Mouse (Mus musculus): Measurements from ENCODE around the gene Slc10a1. TPM values are rescaled to one million over a fixed set of nuclear protein-coding genes. Genes with fewer than 3 reads are reported as not detected.

The Slc10a1 gene
- total and polyA plus RNA-seq, 2 experiments from 2014 or later = 0.11 TPM; not detected in 1

- Histone ChIP-seq H3K4me3 (ENCODE audit: low read length) (no peak overlapping the region), H3K27ac (no peak overlapping the region), H3K27me3 (ENCODE audit: insufficient read depth, low read length) (no peaks in the 10 kb centered on the region), H3K4me1 (ENCODE audit: insufficient read depth, low read length) (no peaks in the 10 kb centered on the region), H3K4me2 (ENCODE audit: low read depth, low read length) (no peak overlapping the region), H3K9me3 (ENCODE audit: low read length) (no peaks in the 10 kb centered on the region), H3K9ac (replicated peaks; ENCODE audit: low read length) (no peak overlapping the region), H3K36me3 (ENCODE audit: insufficient read depth, low read length) (no peaks in the 10 kb centered on the region)
- no peak for TF ChIP-seq CTCF (IDR thresholded peaks at IDR 0.05; ENCODE audit: low read depth)
- no peak for ATAC-seq
- DNase-seq (ENCODE audit: low spot score) = no peak
- WGBS = 76% methylated on average over 3 of the region's 3 CpGs
Measured at GRCm38 (mm10) chr12:80928881-80929280, 39.6 kb downstream of the Slc10a1 start.

- Histone ChIP-seq H3K4me2 (ENCODE audit: low read depth, low read length) (no peak overlapping the region), H3K9ac (replicated peaks; ENCODE audit: low read length) (no peak overlapping the region), H3K27ac (no peak overlapping the region), H3K36me3 (ENCODE audit: insufficient read depth, low read length) (no peaks in the 10 kb centered on the region), H3K27me3 (ENCODE audit: insufficient read depth, low read length) (no peaks in the 10 kb centered on the region), H3K9me3 (ENCODE audit: low read length) (no peaks in the 10 kb centered on the region), H3K4me3 (ENCODE audit: low read length) (no peak overlapping the region), H3K4me1 (ENCODE audit: insufficient read depth, low read length) (no peaks in the 10 kb centered on the region)
- 96% methylated on average over 1 of the region's 1 CpGs for WGBS
- no peak for TF ChIP-seq CTCF (IDR thresholded peaks at IDR 0.05; ENCODE audit: low read depth)
- DNase-seq (ENCODE audit: low spot score) (no peak), ATAC-seq (no peak)
Measured at GRCm38 (mm10) chr12:80927518-80927917, 41.0 kb downstream of the Slc10a1 start.

- no peak for TF ChIP-seq CTCF (IDR thresholded peaks at IDR 0.05; ENCODE audit: low read depth)
- H3K4me3 ChIP-seq (ENCODE audit: low read length) = no peak overlapping the region
- WGBS = 74% methylated on average over 4 of the region's 4 CpGs
Measured at GRCm38 (mm10) chr12:80926550-80926949, 42.0 kb downstream of the Slc10a1 start.

GRCm38 (mm10) chr12:80925919-80926318 lies 42.6 kb downstream of the Slc10a1 start:
- ATAC-seq (no peak), DNase-seq (ENCODE audit: low spot score) (no peak)
- no peaks in the 10 kb centered on the region for H3K4me1 ChIP-seq (ENCODE audit: insufficient read depth, low read length)
- WGBS = 23% methylated on average over 7 of the region's 7 CpGs
- no peaks in the 10 kb centered on the region for H3K9me3 ChIP-seq (ENCODE audit: low read length)
- H3K27ac ChIP-seq = no peak overlapping the region
- H3K27me3 ChIP-seq (ENCODE audit: insufficient read depth, low read length) = no peaks in the 10 kb centered on the region
- H3K36me3 ChIP-seq (ENCODE audit: insufficient read depth, low read length) = no peaks in the 10 kb centered on the region
- TF ChIP-seq CTCF (IDR thresholded peaks at IDR 0.05; ENCODE audit: low read depth) = no peak
- no peak overlapping the region for H3K4me3 ChIP-seq (ENCODE audit: low read length)
- no peak overlapping the region for H3K4me2 ChIP-seq (ENCODE audit: low read depth, low read length)
- H3K9ac ChIP-seq (replicated peaks; ENCODE audit: low read length) = no peak overlapping the region

More at GRCm38 (mm10) chr12:80926550-80926949, 42.0 kb downstream of the Slc10a1 start:
- no peak overlapping the region for H3K4me2 ChIP-seq (ENCODE audit: low read depth, low read length)
- no peaks in the 10 kb centered on the region for H3K27me3 ChIP-seq (ENCODE audit: insufficient read depth, low read length)
- no peak overlapping the region for H3K9ac ChIP-seq (replicated peaks; ENCODE audit: low read length)
- H3K36me3 ChIP-seq (ENCODE audit: insufficient read depth, low read length) = no peaks in the 10 kb centered on the region
- DNase-seq (ENCODE audit: low spot score) (no peak), ATAC-seq (no peak)
- H3K9me3 ChIP-seq (ENCODE audit: low read length) = no peaks in the 10 kb centered on the region
- no peak overlapping the region for H3K27ac ChIP-seq
- no peaks in the 10 kb centered on the region for H3K4me1 ChIP-seq (ENCODE audit: insufficient read depth, low read length)

GRCm38 (mm10) chr12:80924205-80924604 lies 44.3 kb downstream of the Slc10a1 start:
- no peak for TF ChIP-seq CTCF (IDR thresholded peaks at IDR 0.05; ENCODE audit: low read depth)
- WGBS = 48% methylated on average over 3 of the region's 3 CpGs
- Histone ChIP-seq H3K9me3 (ENCODE audit: low read length) (no peaks in the 10 kb centered on the region), H3K9ac (replicated peaks; ENCODE audit: low read length) (no peak overlapping the region), H3K27ac (no peak overlapping the region), H3K27me3 (ENCODE audit: insufficient read depth, low read length) (no peaks in the 10 kb centered on the region), H3K4me3 (ENCODE audit: low read length) (no peak overlapping the region), H3K36me3 (ENCODE audit: insufficient read depth, low read length) (no peaks in the 10 kb centered on the region), H3K4me1 (ENCODE audit: insufficient read depth, low read length) (no peaks in the 10 kb centered on the region), H3K4me2 (ENCODE audit: low read depth, low read length) (no peak overlapping the region)
- ATAC-seq = no peak
- DNase-seq (ENCODE audit: low spot score) = peak; percentile 57

- Histone ChIP-seq H3K27ac (no peak overlapping the region), H3K9me3 (ENCODE audit: low read length) (no peaks in the 10 kb centered on the region), H3K36me3 (ENCODE audit: insufficient read depth, low read length) (no peaks in the 10 kb centered on the region), H3K4me1 (ENCODE audit: insufficient read depth, low read length) (no peaks in the 10 kb centered on the region), H3K4me3 (ENCODE audit: low read length) (no peak overlapping the region), H3K9ac (replicated peaks; ENCODE audit: low read length) (no peak overlapping the region), H3K4me2 (ENCODE audit: low read depth, low read length) (peak overlapping the region; percentile 34; the same call in 1 of the 2 replicates), H3K27me3 (ENCODE audit: insufficient read depth, low read length) (no peaks in the 10 kb centered on the region)
- 56% methylated on average over 5 of the region's 5 CpGs for WGBS
- ATAC-seq (no peak), DNase-seq (ENCODE audit: low spot score) (no peak)
- TF ChIP-seq CTCF (IDR thresholded peaks at IDR 0.05; ENCODE audit: low read depth) = no peak
Measured at GRCm38 (mm10) chr12:80923602-80924001, 44.9 kb downstream of the Slc10a1 start.

- no peaks in the 10 kb centered on the region for H3K36me3 ChIP-seq (ENCODE audit: insufficient read depth, low read length)
- H3K4me2 ChIP-seq (ENCODE audit: low read depth, low read length) = peak overlapping the region; percentile 34
- WGBS = 9% methylated on average over 7 of the region's 7 CpGs
- no peak overlapping the region for H3K27ac ChIP-seq
- H3K9me3 ChIP-seq (ENCODE audit: low read length) = no peaks in the 10 kb centered on the region
- 0 out of 2 replicates have a peak overlapping the region, but pooled peaks have one; percentile 2 for H3K4me3 ChIP-seq (ENCODE audit: low read length)
- H3K27me3 ChIP-seq (ENCODE audit: insufficient read depth, low read length) = no peaks in the 10 kb centered on the region
- H3K9ac ChIP-seq (replicated peaks; ENCODE audit: low read length) = no peak overlapping the region
- TF ChIP-seq CTCF (IDR thresholded peaks at IDR 0.05; ENCODE audit: low read depth) = no peak
- DNase-seq (ENCODE audit: low spot score) = peak; percentile 6
- H3K4me1 ChIP-seq (ENCODE audit: insufficient read depth, low read length) = no peaks in the 10 kb centered on the region
- peak; percentile 71; the same call in 1 of the 2 replicates for ATAC-seq
Measured at GRCm38 (mm10) chr12:80922869-80923268, 45.6 kb downstream of the Slc10a1 start.

All from hindbrain, postnatal 0 days (tissue).